Mouse (Mus musculus) C2C12 (cell line): ENCODE results near the gene Ccdc158.

Experiments
- CEBPB ChIP-seq: IDR thresholded peaks from one replicate; pipeline ENCODE4 v1.6.1; 2011; ENCODE audit warnings: low read depth, mild to moderate bottlenecking, control low read depth, moderate library complexity
- CTCF ChIP-seq: IDR thresholded peaks from one replicate; pipeline ENCODE4 v1.5.1; 2011; ENCODE audit not compliant: control insufficient read depth, insufficient read depth, insufficient read length
- MAX ChIP-seq: IDR thresholded peaks from one replicate; pipeline ENCODE4 v1.6.1; 2011; ENCODE audit warnings: mild to moderate bottlenecking, control low read depth
- MYOG ChIP-seq: IDR thresholded peaks from one replicate; pipeline ENCODE4 v1.6.1; 2011; ENCODE audit not compliant: control insufficient read depth, insufficient read length; ENCODE audit errors: extremely low read depth
- USF1 ChIP-seq: IDR thresholded peaks from one replicate; pipeline ENCODE4 v1.6.1; 2011; ENCODE audit warnings: low read depth, mild to moderate bottlenecking, control low read depth, moderate library complexity

DNA sequence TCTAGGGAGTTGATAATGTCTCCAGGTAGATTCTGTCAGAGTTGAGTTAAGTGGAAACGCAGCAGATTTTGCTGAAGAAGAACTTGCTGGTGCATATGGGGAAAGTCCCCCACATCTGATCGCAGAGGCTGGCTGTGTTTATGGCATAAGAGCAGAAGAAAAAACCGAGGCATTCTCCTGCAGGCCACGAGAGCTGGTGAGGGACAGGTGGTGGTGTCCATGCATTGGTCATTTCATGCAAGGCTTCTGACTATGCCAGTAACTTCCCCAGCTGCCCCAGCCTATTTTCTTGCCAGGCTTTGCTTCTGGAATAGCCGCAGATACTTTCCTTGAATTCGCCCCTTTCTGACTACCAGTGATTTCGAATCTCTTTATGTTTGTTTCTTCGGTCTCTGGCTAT is 78.2 kb downstream of the Ccdc158 start:
- no peak for TF ChIP-seq USF1
- TF ChIP-seq MYOG = no peak
- no peak for TF ChIP-seq CTCF
- no peak for TF ChIP-seq MAX
- no peak for TF ChIP-seq CEBPB
